Mouse (Mus musculus) heart, postnatal 14 days (tissue): ENCODE data around the gene Cela1. TPM values are rescaled to one million over a fixed set of nuclear protein-coding genes. Genes with fewer than 3 reads are reported as not detected.

Experiments
- DNase-seq, 2 experiments: peaks; one replicate each; pipeline ENCODE4 v3.0.0; 2021 to 2022
- intact Hi-C: fragments of 180-260 bp; cut with DNase I; formaldehyde crosslinking; loops from one replicate; pipeline ENCODE4 v1.15.1; 2025
- long read RNA-seq, 2 experiments: library from polyadenylated mRNA; stranded (forward); transcript quantifications; one replicate each; pipeline ENCODE4 v2.0.0; 2021
- total RNA-seq, 2 experiments: library from RNA; stranded (reverse); gene quantifications; 2 replicates each; pipeline ENCODE4 v1.2.3; 2021

The Cela1 gene
- total RNA-seq = 1 to 10 TPM in 1 of 2 experiments, under 1 TPM in 1; 0.51 to 1.1 TPM
- long read RNA-seq, experiment 1 = 0 reads
- long read RNA-seq, experiment 2 = 0 reads

GRCm38 (mm10) chr15:100687430-100687971, at the start of gene Cela1:
Gene Cela1, minus strand, starts transcription at chr15:100687921.
- intact Hi-C loops = loop anchor here (2.0 to 10.0 kb wide), 2 partner anchors 61 to 153 kb away; no protein-coding TSS in a partner anchor
- DNase-seq = no peak

GRCm38 (mm10) chr15:100735953-100736300, 48.2 kb upstream of the Cela1 start:
- DNase-seq = no peak
- intact Hi-C loops = no loop called here

DNA sequence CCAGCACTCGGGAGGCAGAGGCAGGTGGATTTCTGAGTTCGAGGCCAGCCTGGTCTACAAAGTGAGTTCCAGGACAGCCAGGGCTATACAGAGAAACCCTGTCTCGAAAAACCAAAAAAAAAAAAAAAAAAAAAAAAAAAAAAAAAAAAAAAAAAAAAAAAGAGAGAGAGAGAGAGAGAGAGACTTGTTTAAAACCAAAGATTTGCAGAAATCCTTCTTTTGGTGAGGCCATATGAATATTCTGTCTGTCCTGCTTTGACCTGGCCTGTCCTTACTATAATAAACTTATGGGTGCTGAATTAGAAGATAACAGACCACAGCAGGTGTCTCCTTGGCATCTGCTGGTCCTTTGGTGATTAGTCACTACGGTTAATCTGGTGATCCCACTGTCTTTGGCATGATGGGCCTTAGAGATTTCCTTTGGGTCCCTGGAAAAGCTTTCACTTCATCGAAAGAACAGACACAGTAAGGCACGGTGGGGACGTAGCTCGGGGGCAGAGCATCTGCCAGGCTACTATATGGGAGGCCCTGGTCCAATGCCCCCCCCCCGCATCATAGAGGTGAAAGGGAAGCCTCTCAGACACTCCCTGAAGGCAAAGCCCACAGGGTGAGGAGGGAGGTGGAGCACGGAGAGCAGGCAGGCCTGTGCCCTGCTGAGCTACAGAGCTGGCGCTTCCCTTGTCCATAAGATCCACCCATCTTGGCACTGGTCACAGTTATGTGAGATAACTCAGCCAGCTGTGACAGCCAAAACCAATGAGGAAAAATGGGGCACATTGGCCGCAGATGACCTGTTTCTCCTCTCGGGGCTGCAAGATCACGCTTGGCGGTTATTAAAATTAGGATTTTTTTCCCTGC, 47.6 kb upstream of the Cela1 start:
- DNase-seq = peak; percentile 26 to 32
- intact Hi-C loops = no loop called here

- DNase-seq = no peak
- intact Hi-C loops = no loop called here
Observed at GRCm38 (mm10) chr15:100732580-100732979, 44.9 kb upstream of the Cela1 start.

- intact Hi-C loops = no loop called here
- DNase-seq = no peak
Observed at GRCm38 (mm10) chr15:100731081-100731480, 43.4 kb upstream of the Cela1 start.

DNA sequence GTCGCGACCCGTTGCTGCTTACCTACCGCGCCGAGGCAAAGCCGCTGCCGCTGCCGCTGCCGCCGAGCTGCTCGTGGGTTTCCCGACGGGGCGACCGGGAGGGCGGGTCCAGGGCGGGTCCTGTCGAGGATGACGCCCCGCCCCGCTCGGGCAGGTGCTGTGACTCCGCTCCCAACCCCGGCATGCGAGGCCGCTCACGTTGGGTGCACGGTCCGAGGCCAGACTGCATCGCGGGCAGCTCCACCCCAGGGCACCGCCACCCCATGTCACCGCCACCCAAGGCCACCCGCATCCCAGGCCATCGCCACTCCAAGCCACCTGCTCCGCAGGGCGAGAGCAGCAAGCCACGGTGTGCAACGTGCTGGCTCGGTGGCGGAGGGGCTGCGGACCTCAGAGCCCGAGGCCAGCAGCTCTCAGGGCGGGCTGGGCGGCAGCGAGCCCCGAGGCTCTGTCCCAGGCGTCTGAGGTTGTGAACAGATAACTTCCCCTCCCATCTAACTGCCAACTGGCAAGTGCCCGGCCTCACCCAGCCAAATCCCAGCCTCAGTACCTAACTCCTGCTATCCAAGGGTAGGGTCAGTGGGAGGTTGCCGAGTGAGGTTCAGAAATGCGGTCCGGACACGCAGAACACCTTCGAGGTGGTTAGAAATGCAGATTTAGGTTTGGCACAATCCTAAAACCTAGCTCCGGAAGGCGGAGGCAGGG, 41.7 kb upstream of the Cela1 start, which contains the start of gene Galnt6:
Gene Galnt6, minus strand, starts transcription at position 96 of the 705 bp plus-strand sequence.
- DNase-seq = peak in 1 of 2 experiments; percentile 47
- intact Hi-C loops = no loop called here

DNA sequence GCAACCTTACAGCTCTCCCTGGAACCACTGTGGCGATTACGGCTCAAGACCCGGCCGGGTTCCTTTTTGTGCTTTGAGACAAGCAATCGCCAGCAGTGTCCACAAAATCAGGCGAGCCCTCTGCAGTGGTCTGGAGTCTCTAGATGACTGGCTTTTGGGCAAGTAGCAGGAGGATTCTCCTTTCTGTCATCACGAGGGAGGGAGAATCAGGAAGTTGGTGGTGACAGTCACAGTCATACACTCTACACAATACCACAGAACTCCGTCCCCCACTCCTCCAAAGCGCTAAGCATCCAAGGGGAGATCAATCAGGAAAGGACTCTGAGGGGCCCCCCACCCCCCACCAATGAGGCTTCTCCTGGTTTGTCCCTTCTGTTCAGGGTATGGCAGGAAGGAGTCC, 40.9 kb upstream of the Cela1 start:
- DNase-seq = no peak
- intact Hi-C loops = no loop called here

GRCm38 (mm10) chr15:100727834-100728233, 40.1 kb upstream of the Cela1 start:
- intact Hi-C loops = no loop called here
- DNase-seq = no peak

GRCm38 (mm10) chr15:100726721-100727120, 39.0 kb upstream of the Cela1 start:
- DNase-seq = no peak
- intact Hi-C loops = no loop called here

GRCm38 (mm10) chr15:100723505-100723904, 35.8 kb upstream of the Cela1 start:
- DNase-seq = no peak
- intact Hi-C loops = no loop called here

GRCm38 (mm10) chr15:100722564-100722963, 34.8 kb upstream of the Cela1 start:
- no peak for DNase-seq
- intact Hi-C loops = no loop called here

GRCm38 (mm10) chr15:100722026-100722425, 34.3 kb upstream of the Cela1 start:
- intact Hi-C loops = no loop called here
- no peak for DNase-seq

DNA sequence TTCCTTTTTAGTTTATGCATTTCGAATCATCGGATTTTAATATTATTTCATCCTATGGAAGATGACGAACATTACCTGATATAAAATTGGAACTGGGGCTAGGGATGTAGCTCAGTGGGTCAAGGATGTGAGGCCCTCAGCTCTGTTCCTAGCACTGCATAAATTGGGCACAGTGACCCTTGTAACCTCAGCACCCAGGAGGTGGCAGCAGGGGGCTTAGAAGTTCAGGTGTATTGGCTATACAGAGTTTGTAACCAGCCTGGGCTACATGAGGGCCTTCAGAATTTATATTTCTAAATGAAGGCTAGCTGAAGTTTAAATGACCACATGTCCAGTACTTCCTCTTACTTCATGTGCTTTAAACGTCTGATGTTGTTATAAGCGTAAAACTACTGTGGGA, 33.7 kb upstream of the Cela1 start:
- DNase-seq = no peak
- intact Hi-C loops = no loop called here

- intact Hi-C loops = no loop called here
- no peak for DNase-seq
Observed at GRCm38 (mm10) chr15:100720066-100720465, 32.3 kb upstream of the Cela1 start.

DNA sequence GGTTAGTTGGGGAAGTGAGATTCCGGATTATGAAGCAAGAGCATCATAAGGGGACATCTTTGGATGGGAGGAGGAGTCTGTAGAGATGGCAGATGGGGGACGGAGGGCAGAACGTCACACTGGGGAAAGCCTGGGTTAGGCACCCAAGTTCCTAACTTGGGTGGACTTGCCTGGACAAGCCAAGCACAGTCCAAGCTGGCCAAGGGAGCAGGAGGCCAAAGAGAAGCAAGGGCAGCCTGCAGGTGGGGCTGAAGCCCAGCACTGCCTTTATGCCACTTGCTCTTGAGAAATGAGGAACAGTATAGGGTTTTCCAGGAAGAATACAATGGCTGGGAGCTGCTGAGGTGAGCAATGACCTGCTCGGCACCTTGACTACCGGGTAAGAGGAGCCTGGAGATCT, 31.5 kb upstream of the Cela1 start:
- intact Hi-C loops = no loop called here
- no peak for DNase-seq

DNA sequence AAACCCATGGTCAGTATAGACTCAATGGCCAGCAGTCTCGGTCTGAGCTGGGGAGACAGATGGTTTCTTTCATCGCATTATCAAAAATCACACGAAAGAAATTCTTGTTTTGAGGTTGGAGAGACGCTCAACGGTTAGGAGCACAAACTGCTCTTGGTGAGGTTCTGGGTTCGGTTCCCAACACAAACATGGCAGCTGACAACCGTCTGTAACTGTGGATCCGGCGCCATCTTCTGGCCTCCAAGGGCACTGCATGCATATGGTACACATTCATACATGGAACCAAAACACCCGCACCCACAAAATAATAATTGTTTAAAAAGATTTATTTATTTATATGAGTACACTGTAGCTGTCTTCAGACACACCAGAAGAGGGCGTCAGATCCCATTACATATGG, 30.9 kb upstream of the Cela1 start:
- no peak for DNase-seq

DNA sequence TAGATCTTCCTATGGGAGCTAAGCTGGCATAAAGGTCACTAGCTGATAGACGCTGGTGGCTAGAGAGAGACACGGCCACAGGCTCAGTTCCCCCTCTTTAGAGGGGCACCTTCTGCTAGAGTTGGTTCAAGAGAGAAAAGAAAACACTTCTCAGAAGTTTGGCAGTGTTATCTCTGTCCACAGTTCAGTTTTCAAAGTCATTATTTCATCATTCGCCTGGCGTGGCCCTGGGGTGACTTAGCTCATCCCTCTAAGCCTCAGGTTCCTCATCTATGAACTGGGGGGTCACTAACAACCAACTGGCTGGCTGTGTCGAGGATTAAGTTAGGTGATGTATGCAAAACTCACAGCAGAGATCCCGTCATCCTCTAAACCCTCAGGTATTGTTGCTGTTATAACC, 30.2 kb upstream of the Cela1 start:
- intact Hi-C loops = no loop called here

More for the DNA sequence above, 30.9 kb upstream of the Cela1 start:
- intact Hi-C loops = no loop called here

GRCm38 (mm10) chr15:100715399-100715993, 27.8 kb upstream of the Cela1 start:
- peak in 1 of 2 experiments; percentile 20 for DNase-seq
- intact Hi-C loops = no loop called here

More for the DNA sequence above, 30.2 kb upstream of the Cela1 start:
- no peak for DNase-seq

GRCm38 (mm10) chr15:100714470-100714869, 26.7 kb upstream of the Cela1 start:
- DNase-seq = no peak
- intact Hi-C loops = no loop called here

DNA sequence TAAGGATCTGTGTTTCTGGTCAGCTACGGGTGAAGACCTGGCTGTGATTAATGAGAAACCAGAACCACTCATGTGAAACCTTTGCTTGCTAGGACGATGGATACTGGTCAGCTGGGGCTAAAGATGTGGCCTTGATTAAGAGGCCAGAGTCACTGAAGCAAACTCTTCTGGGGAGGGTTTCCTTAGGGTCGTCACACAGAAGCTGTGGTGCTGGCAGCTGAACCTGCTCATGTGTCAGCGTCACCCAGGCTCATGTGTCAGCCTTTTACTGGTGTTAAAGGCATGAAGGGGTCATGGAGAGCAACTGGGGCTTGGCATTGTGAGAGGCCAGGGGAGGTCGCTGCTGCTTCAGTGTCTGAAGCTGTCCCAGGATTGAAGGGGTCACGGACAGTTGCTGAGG, 23.1 kb upstream of the Cela1 start:
- intact Hi-C loops = no loop called here
- no peak for DNase-seq
